Mouse (Mus musculus): ENCODE results near the gene Dse.

DNA sequence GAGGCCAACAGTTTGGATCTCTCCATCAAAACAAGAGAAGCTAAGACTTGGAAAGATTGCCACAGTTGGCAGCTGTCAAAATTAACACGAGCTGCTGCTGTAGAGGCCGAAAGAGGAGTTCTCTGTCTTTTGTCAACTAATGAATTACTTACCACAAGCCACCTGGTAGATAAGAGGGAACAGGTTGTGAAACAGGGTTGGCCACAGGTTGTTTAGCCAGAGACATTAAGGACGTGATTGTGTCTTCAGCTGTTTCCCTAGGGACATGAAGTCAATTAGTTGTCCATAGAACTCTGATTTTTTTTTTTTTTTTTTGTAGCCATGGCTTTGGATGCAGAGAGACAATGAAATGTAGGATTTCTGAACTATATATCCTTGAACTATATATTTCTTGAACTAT lies 90.4 kb downstream of the Dse start:
- no peak for TF ChIP-seq CTCF (IDR thresholded peaks at IDR 0.05; ENCODE audit: low read depth)
- TF ChIP-seq EP300 (optimal IDR thresholded peaks at IDR 0.05) = no peak
